Mouse (Mus musculus) thymus, postnatal 10 days (tissue): Measurements from ENCODE around the gene Kcnj13.
A peak's percentile ranks its signal among the peaks of the same experiment; 100 is the strongest.

Experiments used
- DNase-seq, 2 experiments: peaks; one replicate each; pipeline ENCODE4 v3.0.0; 2021; ENCODE audit warnings: low spot score in 2 of 2

Gene Kcnj13

DNA sequence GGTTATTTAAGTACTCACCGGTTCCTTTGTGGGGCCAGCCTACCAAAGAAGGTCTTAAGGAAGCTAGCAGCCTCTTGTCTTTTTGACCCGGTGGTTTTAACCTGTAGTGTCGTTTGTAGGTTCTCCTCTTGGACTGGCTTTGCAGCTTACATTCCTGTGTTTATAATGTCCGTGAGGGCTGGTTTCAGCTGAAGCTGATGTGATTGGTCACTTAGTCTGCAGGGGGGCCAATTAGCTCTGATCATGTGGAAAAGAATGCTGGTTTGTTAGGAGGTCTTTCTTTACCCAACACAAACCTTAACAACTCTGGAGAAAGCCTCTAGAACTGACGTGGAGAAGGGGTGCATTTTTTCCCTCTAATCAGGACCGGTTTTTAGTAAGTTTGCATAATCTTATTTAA lies at the start of gene Kcnj13:
Kcnj13 (minus strand) TSS at position 136 of the 400 bp plus-strand sequence.
- no peak for DNase-seq

DNA sequence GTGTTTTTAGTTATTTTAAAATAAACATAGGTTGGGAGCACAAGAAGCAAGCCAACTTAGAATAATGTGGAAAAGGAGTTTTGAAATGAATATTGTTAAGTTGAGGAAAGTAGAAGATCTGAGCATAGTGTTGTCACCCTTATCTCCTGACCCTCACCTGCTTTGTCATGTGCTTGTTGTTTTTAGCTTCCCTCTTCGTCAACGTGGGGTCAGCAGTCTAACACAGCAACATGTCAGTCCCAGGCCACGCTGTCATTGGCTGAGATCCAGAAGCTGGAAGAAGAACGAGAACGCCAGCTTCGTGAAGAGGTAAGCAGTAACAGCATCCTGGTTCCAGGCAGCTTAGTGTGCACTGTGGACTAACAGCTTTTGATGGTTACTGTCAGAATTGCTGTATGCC lies 42.1 kb upstream of the Kcnj13 start:
- no peak for DNase-seq

DNA sequence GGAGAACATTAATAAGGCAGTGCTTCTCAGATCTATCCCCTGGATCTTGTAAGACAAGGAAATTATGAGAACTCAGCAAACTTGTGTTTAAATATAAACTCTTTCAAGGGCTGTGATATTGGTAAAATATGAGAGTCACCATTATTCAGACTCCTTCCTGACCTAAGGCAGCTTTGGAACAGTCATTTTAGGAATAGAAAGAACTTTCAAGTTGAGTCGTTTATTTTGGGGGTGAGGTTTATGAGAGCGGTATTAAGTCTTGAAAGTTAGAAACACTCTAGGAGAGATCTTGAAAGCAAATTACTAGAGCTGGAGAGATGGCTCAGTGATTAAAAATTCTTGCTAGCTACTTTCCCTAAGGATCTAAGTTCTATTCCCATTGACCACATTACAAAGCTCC lies 40.6 kb upstream of the Kcnj13 start:
- DNase-seq = no peak

DNA sequence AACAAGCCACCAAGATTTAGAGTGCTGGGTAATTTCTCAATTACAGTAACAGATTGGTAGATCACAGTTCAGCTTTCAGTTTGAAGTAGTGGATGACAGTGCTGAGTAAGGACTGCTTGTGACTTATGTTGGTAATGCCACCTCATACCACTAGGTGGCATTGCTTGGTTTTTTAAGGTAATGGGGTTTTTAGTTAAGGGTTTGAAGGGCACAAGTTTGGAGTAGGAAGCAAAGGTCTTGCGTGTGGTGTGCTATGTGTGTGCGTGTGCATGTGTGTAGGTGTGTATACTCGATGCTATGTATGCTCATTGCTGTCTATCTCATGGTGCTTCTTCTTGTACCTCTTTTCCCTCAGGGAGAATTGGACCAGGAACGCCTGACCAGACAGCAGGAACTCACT lies 24.2 kb upstream of the Kcnj13 start:
- peak in 1 of 2 experiments; percentile 17 for DNase-seq

DNA sequence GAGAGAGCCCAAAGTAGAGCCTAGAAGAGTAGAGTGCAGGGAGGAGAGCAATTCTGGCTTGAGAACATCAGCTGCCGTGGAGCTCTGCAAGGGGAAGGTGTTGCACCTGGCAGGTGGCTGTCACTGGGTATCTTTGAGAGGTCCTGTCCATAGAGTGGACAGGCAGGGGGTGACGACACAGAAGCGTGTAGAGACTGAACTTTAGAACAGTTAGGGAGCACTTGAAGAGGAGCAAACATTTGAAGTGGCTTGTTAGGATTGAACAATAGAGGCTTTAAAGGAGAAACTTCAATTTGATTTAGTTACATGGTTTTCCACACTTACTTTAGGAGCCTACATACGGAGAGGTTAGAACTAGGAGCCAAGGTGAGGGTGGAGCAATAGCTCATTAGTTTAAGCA lies 14.9 kb upstream of the Kcnj13 start:
- no peak for DNase-seq

DNA sequence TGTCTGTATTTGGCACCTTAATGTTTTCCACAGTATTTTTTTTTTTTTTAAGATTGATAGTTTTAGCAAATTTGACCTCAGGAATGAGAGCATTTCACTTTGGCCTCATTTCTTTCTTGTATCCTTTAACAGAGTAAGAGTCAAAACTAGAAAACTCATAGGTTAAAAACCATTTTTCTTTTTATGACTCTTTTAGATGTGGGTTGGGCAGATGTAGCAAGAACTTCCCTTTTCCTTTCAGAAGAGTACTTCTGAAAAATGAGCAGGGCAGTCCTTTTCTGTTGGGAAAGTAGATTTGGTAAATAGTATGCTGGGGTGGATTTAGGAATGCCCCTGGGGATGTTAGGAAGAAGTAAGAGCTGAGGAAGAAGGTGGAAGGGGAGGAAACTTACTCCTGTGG lies 11.5 kb upstream of the Kcnj13 start:
- DNase-seq = no peak

DNA sequence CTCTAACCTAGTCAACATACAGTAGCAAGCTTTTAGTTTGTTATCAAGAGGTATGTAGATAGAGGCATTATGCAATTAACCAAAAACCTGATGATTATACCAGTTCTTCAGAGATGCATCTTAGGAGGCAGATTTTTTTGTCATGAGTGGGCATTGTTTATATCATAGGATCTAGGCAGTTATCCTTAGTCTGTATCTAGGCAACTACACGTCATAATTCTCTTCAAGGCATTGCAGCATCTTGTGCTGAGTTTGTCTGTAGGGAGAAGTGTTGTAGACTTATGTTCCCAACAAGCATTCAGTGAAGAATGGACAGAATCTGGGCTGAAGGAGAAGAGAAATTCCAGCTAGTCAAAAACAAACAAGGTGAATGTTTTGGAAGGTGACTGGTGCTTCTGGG lies 10.2 kb upstream of the Kcnj13 start:
- DNase-seq = no peak

DNA sequence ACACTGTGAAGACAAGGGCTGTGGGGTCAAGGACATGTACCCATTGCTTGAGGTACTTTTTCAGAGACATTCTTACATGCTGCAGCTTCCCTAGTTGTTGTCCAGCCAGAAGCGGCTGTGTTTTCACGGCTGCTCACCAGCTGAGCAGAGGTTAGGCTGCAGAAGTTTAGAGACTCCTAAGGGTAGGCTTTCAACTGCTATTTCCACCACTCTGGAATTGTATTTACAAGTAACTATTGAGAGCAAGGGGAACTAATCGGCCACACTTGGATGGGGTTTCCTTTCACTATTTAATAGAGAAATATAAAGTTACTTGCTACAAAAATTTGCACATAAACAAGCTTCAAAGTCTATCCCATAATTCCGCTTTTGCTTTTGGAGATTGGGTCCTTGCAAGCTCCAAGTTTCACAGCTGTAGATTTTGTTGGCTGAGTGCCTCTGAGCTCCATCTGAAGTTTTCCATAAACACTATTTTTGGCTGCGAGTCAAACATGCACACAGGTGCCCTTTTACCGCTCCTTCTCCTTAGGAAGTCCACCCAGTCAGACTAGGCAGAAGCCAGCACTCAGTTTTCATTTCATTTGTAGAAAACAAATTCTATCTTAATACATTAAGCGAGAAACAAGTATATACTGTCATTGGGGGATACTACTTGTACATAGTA lies 2.5 kb upstream of the Kcnj13 start:
- DNase-seq = no peak

DNA sequence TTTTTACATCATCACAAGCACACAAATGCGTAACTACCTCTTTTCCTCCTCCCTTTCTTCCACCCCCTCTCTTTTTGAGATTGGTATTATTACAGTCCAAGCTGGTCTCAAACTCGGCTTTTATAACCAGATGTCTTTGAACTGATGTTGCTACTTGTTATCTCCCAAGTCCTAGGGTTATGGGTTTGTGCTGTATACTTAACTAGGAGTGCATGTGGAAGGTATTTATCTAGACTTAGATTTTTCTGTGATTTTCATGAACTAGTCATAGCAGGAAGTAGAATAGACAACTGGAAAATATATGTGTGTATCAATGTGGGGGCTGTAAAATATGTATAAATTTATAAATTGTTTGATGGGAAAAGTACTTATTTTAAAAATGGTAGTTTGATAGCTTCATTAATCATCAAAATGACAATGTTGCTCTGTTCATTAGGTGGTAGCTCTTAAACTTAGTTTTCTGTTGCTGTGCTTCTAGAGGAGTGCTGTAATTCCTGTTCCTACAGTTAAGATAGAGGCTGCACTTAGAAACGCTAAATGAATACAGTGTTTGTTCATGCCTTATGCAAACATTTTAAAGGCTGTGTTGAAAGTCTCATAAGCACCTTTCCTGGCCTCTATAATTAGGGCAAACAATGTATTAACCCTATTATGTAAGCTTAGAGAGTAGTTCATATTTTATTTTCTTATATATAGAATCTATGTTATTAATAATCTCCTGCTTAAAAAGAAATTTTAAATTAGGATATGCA lies 909 bp downstream of the Kcnj13 start:
- DNase-seq = no peak

DNA sequence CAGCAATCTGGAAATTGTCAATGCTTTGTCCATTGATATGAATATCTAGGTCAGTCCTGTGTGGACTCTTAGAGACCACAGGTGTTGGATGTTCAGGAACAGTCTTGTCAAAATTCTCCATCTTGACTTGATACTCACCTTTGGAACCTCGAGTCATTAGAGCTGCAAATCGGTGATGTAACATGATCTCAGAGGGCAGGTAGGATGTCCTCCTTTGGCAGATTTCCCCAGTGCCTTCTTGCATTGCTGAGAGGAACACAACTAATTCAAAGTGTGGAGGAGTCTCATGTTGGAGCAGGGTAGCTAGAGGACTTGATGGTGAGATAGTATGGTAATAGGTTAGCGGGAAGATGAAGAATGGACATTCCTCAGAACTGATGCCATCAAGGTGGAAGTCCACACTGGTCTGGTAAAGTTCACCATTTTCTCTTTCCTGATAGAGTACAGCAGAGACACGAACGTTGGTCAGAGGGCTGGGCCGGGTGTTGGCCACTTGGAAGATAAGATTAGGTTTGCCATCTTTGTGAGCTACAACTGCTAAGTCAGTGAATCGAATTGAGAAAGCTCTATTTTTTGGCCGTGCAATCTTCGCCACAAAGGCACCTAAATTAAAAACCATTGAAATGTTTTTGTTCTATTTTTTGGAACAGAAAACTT lies 8.0 kb downstream of the Kcnj13 start:
- DNase-seq = no peak

DNA sequence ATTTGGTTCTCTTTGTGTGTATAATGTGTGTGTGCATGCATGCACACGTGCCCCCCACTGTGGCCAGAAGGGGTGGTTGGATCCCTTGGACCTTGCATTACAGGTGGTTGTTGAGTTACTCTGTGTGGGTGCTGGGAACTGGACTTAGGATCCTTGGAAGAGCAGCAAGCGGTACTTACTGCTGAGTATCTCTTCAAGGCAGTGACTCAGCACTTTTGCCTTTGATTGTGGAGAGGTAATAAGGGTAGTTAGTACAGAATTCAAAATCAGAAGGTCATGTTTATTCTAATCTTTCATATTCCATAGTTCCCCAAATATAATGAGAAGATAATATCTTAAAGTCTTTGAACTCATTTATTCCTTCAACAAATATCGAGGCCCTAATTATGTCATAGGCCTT lies 13.4 kb downstream of the Kcnj13 start:
- DNase-seq = no peak

DNA sequence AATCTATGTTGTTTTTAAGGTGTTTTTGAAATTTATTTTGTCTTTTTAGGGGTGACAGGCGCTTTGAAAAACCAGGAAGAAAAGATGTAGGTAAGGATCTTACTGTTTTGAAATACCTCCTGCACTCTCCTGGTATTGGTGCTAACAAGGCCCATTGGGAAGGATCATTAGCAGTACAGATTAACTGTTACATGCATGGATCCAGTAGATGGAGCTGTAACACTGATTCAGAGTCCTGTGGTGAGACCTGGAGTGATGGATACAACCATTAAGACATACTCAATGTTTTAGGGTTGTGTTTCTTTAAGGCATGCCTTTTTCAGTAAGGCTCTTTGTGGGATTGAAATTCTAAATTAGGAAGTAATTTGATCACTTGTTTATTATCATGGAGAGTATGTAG lies 14.6 kb downstream of the Kcnj13 start:
- no peak for DNase-seq

DNA sequence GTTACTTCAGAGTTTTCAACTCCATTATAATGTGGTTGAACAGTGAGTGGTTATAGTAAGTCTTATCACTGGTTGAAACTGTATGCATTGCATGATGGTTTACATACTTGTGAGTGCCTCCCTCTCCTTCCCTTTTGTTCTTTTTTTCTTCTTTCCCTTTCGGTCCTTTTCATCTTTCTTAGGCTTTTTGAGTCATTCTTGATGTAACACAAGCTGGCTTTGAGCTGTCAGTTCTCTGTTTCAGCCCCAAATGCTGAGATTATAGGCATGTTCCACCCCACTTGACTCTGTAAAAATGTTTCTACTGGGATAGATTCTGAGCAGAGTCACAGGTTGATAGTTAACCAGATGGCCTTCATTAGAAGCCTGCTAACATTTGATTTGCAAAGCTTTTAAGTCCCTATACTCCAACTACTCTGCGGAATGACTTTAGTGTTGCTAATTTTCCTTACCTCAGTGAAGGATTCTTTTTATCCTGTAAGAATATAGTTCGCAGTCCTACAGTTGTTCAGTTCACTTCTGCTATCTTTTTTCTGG lies 16.4 kb downstream of the Kcnj13 start:
- DNase-seq = no peak

DNA sequence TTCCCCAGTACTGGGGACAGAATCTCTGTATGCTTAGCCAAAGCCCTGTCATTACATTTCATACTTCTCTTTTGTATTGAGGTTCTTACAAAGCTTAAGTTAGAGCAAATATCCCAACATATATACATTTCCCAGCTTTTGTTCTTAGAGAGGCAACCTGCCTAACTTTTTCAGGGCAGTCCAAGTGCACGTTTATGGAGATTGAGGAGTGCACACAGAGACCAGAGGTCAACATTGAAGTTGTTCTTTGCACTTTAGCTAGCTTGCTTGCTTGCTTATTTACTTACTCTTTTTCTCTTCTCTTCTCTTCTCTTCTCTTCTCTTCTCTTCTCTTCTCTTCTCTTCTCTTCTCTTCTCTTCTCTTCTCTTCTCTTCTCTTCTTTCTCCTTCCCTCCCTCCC lies 34.3 kb downstream of the Kcnj13 start:
- DNase-seq = no peak

DNA sequence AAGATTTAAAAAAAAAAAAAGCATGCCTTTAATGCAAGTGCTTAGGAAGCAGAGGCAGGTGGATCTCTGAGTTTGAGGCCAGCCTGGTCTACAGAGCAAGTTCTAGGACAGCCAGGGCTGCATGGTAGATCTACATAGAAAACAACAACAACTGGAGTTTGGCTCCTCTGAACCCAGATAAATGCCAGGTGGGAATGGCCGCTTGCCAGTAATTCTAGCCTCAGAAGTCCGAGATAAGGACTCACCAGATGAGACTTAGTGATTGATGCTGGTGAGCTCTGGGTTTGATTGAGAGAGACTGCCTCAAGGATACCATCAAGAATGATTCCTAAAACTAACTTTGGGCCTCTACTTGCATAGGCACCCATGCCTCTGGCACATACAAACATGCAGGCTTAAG lies 44.0 kb downstream of the Kcnj13 start:
- no peak for DNase-seq
